Mouse (Mus musculus): ENCODE data around the gene Mtif3.

DNA sequence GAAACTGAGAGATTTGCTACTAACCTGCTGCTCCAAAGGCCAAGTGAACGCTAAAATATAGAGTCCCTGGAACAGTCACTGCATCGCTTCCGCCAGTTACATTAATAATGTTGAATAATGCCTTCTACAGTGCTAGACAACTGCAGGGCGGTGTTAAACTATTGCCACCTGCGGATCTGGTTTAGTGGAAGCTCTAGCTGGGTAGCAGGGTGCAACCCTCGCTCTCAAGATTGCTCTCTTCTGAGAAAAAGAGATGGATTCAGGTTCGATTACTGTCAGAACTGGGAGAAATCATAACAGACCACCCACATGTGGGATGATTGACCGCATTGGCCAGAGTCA is 308 bp upstream of the Mtif3 start:
- TF ChIP-seq CTCF (conservative IDR thresholded peaks at IDR 0.05 in 1 of 2, IDR thresholded peaks at IDR 0.05 in 1 of 2; ENCODE audit: low read depth in 2 of 2, low read length in 2 of 2) (no peak), POLR2AphosphoS2 (IDR thresholded peaks at IDR 0.05; ENCODE audit: low read depth, low read length) (no peak), NRF1 (IDR thresholded peaks at IDR 0.05; ENCODE audit: low read depth, low read length) (no peak), POLR2A (IDR thresholded peaks at IDR 0.05; ENCODE audit: low read depth, low read length) (no peak), MAX (IDR thresholded peaks at IDR 0.05; ENCODE audit: low read length) (no peak), CHD2 (IDR thresholded peaks at IDR 0.05; ENCODE audit: low read length) (no peak), EP300 (IDR thresholded peaks at IDR 0.05; ENCODE audit: low read length) (no peak), JUND (conservative IDR thresholded peaks at IDR 0.05; ENCODE audit: low read depth, low read length) (no peak)
